Mouse (Mus musculus): ENCODE measurements around the gene Dennd1a. TPM values are rescaled to one million over a fixed set of nuclear protein-coding genes. Genes with fewer than 3 reads are reported as not detected.

Dennd1a gene
- polyA plus RNA-seq, 1 experiment, result 12.2 TPM

DNA sequence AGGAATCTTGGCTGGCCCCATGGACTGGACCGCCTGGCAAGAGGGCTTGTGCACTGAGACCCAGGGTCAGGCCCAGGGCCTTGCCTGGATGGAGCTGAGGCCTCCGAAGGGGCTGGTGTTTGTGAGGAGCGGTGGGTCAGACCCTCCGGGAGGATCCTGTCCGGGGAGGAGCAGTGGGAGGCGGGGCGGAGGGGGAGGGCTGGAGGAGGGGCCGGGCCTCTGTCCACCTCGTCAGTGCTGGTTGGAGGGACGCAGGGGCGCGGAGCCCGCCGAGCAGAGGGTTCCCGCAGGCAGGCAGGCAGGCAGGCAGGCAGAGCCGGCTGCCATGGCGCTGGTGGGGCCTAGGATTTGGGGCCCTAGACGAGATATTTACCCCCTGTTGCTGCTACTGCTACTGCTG, 511.2 kb downstream of the Dennd1a start, which contains the start of gene Crb2:
Gene Crb2, plus strand, starts transcription at position 234 of the 400 bp plus-strand sequence.
- DNase-seq (ENCODE audit: low read depth), result no peak

DNA sequence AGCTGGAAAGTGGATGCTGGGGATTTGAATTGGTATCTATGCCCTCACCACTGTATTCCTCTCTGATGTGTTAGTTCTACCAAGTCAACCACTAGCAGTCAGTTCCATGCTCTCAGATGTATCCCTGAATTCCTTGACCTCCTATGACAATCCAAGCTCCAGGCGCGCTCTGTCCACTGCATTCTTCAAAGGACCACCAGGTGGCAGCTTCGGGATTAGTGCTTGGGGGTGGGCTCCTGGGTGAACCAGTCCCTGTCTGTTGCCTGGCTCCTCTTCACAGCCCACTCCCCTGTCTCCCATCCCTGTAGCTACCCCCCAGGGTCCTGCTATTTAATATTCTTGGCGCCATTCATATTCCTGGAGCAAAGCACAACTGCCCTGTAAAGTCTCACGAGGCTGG, 512.6 kb downstream of the Dennd1a start:
- DNase-seq (ENCODE audit: low read depth), result no peak

DNA sequence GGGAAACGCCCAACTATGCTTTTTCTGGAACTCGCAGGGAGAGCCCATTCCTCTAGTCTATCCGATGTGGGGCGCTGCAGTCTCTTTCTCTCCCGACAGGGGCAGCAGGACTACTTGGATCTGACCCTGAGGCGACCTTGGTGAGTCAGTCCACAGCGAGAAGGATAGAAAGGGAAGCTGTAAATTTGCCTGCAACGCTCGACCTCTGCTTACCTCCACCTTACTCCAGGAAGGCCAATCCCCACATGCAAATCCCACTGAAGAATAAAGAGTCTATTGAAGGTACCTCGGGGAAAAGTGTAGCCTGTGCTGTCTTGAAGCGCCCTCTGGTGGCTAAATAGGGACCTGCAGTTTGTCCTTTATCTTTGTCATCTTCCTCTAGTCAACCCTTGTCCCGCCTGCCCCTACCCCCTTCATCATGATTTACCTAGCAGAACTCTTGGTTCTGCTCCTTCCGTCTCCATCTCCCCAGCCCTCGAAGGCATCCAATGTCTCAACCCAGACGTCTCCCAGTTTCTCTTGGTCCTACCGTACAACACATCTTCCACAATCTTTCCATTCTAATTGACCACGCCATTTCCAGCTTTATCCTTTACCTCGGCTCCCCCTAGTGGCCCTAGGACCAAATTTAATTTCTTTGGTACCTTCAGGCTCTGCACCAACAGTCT, 515.4 kb downstream of the Dennd1a start:
- DNase-seq (ENCODE audit: low read depth), result peak; percentile 28

DNA sequence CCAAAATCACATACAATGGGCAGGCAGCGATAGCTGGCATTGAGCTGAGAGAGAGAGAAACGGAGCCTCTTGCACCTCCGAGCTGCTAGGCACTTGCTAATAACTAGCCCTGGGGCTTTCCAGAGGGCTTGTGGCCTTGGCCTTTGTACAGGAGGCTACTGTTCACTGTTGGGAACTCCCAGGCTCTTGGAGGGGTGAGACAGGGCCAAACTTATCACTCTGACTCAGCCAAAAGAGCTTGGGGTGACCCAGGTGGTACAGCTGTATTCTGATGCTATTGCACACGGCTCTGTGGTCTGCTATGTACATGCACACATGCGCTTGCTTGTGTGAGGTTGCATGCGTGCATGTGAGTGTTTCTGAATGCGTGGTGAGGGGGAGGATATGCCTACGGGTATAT, 517.4 kb downstream of the Dennd1a start:
- DNase-seq (ENCODE audit: low read depth), result no peak

DNA sequence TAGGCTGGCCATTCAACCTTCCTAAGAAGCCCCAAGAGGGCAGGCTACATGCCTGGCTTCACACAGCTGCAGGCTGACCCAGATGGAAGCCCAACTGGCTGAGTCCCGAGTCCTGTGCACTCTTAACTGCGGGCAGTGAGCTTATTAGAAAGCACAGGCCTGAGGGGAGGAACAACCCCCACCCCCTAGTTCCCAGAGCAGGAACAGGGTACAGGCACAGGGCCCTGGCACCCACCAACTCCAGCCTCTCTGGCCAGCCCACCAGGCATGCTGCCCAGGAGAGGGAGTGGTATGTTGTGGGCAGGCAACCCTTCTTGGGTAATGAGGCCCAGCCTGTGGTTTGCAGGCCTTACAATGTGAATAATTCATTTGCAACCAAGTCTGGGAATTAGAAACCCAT, 518.3 kb downstream of the Dennd1a start:
- no peak for DNase-seq (ENCODE audit: low read depth)

DNA sequence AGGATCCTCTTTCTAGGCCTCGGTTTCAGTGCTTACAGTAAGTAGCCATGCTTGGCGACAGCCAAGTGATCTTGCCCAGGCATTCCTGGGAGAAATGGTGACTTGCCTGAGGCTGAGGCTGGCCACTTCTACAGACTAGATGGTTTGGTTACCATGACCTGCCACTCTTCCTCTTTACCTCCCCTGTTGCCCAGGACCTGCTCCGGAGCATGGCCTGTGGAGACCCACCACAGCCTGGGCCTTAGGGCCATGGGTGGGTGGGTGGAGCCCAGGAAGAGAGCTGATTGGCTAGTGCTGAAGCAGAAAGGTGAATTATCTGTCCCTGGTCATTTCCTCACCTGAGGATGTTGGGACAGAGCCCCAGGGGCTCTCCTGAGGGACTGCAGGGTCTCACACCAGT, 519.5 kb downstream of the Dennd1a start:
- no peak for DNase-seq (ENCODE audit: low read depth)

DNA sequence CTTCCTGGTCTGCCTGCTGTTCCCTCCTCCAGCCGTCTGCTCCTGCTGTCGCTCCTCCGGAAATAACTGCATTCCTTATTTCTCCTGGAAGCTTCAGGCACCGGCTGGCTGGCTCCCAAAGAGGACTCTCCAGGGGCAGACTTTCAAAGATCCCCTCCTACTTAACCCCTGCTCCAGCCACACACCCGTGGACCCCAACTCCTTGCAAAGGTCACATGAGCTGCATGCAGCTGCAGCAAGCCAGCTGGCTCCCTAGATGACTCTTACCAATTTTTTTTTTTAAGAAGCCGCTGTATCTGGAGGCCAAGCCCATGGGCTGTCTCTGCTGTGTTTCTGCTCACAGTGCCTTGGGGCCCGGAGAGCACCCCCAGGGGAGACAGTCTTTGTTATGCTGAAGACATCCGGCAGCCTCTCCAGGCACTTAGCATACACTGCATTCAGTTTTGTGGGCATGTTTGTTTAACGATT, 520.1 kb downstream of the Dennd1a start:
- DNase-seq (ENCODE audit: low read depth), result no peak

DNA sequence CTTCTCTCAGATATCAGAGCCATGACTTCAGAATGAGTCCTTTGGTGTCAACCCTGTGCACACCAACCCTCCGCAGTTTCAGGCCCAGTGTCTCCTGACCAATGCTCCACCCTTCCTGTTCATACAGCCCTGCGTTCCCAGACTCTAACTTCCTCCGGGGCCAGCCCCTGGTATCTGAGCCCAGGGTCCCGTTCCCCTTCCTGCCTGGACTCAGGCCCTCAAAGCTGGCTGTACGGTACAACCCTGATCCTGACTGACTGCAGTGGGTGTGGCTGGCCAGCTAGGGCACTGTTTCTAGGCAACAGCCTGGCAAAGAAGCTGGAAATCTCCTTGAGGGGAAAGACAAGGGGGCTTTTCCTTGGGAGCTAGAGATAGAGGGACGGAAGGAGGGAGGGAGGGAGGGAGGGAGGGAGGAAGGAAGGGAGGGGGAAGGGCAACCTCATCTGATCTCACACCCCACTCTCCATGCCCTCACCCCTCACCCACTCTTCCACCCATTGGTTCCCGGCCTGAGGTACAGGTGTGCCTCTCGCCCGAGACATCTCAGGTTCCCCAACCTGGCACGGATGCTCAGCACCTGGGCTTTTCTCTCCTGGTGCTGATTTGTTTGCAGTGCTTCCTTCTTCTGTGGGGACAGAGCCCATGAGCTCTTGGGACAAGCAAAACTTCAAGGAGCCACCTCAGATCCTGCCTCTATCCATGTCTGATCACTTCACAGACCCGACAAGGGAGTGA, 521.0 kb downstream of the Dennd1a start:
- DNase-seq (ENCODE audit: low read depth), result no peak

DNA sequence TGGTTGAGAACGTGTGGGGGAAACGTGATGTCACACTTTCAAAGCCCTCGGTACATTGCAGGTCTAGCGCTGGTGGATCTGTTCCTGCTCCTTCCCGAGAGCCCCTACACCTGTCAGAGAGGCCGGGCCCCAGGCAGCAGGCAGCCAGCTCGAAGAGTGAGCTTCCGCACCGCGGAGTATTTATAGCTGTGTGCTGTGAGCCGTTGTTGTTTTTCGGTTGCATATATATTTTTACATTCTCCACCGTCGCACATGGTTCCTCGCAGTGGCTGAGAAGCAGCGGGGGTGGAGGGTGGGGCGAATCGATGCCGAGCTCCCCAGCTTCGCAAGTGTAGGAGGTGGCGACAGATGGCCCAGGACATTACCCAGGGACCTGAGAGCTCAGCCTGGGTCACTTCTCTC, 522.1 kb downstream of the Dennd1a start:
- DNase-seq (ENCODE audit: low read depth), result no peak

DNA sequence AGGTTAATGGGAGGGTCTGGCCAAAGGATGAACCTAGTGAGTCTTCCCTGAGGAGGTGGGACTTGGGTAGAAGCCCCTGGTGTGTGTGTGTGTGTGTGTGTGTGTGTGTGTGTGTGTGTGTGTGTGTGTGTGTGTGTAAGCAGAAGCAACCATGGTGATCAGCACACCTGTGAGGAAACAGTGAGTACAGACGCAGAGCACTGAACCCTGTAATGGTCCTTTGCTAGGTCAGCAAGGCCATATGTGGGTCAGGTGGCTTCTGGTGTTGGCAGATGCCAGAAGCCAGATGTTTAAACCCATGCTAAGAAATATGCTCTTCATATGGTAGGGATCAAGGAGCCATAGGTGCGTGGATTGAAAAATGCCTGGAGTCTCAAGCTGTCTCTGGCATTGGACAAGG, 522.7 kb downstream of the Dennd1a start:
- DNase-seq (ENCODE audit: low read depth), result no peak

DNA sequence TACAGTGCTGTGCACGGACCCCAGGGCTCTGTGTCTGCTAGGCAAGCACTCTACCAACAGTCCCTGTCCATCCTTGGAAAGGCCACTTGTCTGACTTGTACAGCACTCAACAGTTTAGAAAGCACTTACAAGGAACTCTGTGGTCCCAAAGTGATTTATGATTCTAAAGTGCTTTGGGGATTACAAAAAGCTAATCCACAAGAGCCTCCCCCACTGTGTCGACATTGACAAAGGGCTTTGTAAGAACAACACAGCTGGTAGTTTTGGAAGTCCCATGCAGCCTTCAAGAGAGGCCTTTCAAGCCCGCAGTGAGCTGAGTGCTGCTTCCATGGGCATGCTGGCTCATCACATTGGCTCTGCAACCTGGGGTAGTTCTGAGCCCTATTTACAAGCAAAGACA, 523.6 kb downstream of the Dennd1a start:
- peak; percentile 74 for DNase-seq (ENCODE audit: low read depth)

DNA sequence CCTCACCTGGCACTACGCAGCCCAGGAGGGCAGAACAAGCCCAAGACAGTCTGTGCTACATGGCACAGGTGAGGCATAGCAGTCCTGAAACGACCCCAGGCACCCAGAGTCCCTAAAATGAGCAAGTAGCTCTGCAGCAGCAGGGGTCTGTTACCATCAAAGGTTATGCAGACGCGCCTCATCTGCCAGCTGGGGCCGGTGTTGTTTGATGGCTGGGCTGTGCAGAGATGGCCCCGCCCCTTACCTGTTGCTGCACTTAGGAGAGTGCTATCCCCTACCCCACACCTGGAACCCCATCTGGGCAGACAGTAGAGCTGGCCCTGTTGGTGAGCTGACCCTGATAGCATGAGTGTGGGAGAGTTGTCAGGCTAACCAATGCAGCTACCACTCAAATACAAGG, 526.6 kb downstream of the Dennd1a start:
- no peak for DNase-seq (ENCODE audit: low read depth)

DNA sequence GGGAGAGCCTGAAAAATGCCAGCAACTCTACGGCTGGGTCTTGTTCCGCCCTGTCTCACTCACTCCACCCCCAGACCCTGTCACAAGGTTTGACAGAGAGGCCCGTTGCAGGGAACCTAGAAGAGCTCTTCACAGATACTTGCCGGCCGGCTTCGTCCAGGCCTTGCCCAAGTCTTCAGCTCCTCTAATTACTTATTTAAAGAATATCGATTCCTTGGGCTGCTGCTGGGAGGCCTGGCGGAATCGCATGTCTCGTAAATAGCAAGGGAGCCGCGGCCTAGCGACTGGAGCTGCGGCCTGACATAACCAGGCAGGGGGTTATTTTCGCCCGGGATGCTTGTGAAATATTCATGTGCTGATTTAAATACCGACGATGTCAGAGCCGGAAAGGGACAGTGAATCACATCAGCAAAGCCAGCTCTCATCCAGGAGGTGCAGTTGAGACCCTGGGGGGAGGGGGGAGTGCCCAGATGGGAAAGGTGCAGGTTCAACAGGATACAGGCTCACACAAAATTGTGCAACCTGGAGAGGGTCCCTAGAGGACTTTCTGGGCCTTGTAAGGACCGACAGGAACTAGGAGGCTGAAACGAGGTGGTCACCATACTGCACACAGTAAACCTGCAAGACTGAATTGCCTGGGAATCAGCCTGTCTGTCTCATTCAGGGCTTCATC, 528.7 kb downstream of the Dennd1a start:
- DNase-seq (ENCODE audit: low read depth), result no peak

DNA sequence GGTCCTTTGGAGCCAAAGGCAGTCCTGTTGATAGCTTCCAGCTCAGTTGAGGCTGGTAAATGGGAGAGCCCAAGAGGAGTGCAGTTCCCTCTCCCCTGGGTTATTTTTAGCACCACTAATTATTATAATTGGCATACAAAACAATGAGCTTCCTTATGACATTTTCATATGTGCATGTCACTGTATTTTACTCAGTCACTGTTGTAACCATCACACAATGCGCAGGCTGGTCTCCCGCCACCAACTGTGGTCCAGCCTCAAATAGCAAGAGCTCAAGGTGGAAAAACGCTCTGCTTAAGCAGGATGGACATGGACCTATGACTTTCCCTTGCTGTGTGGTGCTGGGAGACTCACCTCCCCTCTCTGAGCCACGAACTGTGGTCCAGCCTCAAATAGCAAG, 529.4 kb downstream of the Dennd1a start:
- DNase-seq (ENCODE audit: low read depth), result no peak

DNA sequence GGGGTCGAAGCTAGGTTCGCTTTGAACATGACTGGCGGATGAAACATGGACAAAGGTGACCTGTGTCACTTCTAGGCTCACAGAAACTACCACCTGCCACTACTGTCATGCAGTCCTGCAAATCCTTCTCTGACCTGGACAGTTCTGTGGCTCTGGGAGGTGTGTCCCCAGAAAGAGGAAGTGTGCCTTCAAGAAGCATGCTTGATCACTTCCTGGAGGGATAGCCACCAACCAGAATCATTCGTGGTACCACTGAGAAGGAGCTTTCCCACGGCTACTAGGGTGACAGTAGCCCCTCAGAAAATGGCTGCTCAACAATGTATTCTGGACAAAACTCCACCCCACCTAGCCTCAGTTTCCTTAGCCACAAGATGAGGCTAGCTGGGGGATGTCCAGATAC, 530.2 kb downstream of the Dennd1a start:
- no peak for DNase-seq (ENCODE audit: low read depth)

DNA sequence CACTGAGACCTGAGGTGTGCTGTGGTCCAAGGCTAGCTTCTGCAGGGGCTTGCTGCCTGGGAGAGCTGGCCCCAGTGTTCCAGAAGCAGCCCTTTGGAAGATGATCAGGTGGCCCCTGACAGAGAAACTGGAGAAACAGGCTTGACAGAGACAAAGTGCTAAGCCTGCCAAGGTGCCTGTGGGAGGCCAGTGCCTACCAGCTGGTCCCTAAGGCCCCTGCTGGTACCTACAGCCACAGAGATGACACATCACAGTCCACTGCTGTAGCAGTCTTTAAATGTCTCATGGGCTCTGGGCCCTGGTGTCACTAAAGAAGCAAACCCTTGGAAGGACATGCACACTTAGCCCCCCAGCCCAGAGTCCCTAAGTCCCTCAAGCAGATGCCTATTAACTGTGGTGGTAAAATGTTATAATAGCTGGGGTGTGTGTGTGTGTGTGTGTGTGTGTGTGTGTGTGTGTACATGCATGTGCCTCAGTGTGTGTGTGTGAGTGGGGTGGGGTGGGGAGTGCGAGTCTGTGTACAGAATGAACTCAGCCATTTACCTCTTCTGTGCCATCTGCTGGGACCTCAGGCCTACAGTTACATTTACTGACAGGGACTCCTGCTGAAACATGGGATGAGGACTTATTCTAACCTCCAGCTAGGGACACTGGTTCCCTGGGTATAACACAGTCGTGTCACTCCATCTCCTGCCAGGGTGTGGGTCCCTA, 530.8 kb downstream of the Dennd1a start:
- DNase-seq (ENCODE audit: low read depth), result no peak

DNA sequence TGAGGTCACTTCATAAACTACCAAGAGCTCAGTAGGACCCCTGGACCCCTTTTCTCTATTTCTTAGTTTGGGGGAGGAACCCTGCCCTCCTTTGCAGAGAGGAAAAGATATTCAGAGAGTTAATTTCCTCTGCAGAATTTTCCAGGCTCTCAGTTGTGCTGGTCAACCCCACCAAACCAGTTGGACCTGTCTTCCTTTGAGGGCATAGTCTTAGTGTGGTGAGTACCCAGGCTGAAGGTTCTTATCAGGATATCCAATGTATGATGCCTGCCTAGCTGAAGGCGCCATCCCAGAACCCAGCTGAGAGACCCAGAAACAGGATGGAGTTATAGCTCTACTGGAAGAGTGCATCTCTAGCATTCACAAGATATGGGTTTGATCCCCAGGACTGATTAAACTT, 536.1 kb downstream of the Dennd1a start:
- no peak for DNase-seq (ENCODE audit: low read depth)

DNA sequence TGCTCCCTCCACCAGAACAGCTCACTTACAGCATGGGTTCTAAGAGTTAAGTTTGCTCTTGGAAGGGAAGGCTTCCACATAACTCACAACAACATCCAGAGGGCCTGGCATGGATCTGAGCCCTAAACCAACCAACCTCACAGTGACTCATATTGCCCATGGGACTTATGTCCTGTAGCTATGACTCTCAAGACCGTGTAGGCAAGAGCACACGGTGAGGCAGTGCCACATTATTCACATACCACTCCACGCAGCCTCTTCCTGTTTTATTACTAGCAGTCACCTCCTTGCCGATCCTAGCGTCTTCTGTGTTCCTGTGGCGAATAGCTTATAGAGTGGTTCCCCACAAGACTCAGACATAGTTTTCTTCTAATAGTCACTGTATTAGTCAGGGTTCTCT, 537.9 kb downstream of the Dennd1a start:
- DNase-seq (ENCODE audit: low read depth), result no peak
